ENCODE assay signal across 8 mouse cellular contexts in the genomic region with DNA sequence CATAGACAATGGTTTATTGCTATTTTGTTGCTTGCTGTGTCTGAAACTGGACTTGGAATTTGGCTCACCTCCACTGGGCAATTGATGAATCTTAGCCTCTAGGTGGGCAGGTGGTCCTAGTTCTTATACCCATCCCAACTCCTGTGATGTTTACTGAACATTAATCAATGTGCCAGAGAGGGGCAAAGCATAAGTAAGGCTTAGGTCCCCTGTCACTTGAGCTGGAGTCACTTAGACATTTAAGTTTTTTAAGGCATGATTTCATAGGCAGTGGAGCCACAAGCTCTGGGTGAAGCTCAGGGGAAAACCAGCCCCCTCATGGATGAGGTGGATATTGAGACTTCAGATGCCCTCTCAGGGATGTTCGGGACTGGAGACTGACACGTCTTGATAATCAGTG. TPM values are rescaled to one million over a fixed set of nuclear protein-coding genes. Genes with fewer than 3 reads are reported as not detected.
DNase-seq lines count a peak whose midpoint lies in the region; ATAC-seq and TF ChIP-seq lines count a peak whose summit lies in the region.

Gene Nudt16l1, plus strand, starts transcription at position 301 of the 400 bp plus-strand sequence.

- H3K9ac ChIP-seq in heart, embryonic 12.5 days: peak within 1 kb of the TSS; percentile 95
- peak within 1 kb of the TSS; percentile 97 for H3K9ac ChIP-seq in midbrain, postnatal 0 days (replicated peaks; ENCODE audit: low read length, poor library complexity, severe bottlenecking)

- peak within 1 kb of the TSS; percentile 91 for H3K4me2 ChIP-seq in heart, embryonic 12.5 days
- peak within 1 kb of the TSS; percentile 56 for H3K4me2 ChIP-seq in midbrain, postnatal 0 days (ENCODE audit: low read depth, low read length, poor library complexity, severe bottlenecking)

- ATAC-seq in heart, embryonic 12.5 days (ENCODE audit: insufficient number of reproducible peaks, low FRiP score): no peak
- ATAC-seq in midbrain, postnatal 0 days (ENCODE audit: low FRiP score): no peak

- no peaks in the 10 kb centered on the region for H3K9me3 ChIP-seq in heart, embryonic 12.5 days (replicated peaks)
- no peaks in the 10 kb centered on the region for H3K9me3 ChIP-seq in midbrain, postnatal 0 days (ENCODE audit: low read length)

- H3K4me3 ChIP-seq in brown adipose tissue, adult 24 weeks (ENCODE audit: insufficient read depth, low read depth, low read length): peak within 1 kb of the TSS; percentile 88
- H3K4me3 ChIP-seq in heart, embryonic 12.5 days: peak within 1 kb of the TSS; percentile 89
- peak within 1 kb of the TSS; percentile 82 for H3K4me3 ChIP-seq in midbrain, postnatal 0 days (ENCODE audit: low read depth, low read length)

- no peak for DNase-seq in left cerebral cortex, adult 18-20 months (ENCODE audit: low spot score in 2 of 2)
- DNase-seq in left cerebral cortex, adult 11 months (ENCODE audit: low spot score): no peak
- no peak for DNase-seq in left cerebral cortex, adult 8-10 months (ENCODE audit: low spot score in 2 of 2)
- DNase-seq in midbrain, postnatal 0 days (ENCODE audit: low spot score): no peak
- DNase-seq in thymus, adult 18-20 months: no peak
- no peak for DNase-seq in kidney, postnatal 4 days

- TF ChIP-seq CTCF in midbrain, postnatal 0 days (IDR thresholded peaks at IDR 0.05): no peak

- H3K27me3 ChIP-seq in heart, embryonic 12.5 days (replicated peaks): no peaks in the 10 kb centered on the region
- H3K27me3 ChIP-seq in midbrain, postnatal 0 days (ENCODE audit: insufficient read depth, low read length): no peaks in the 10 kb centered on the region

- peak within 1 kb of the TSS; percentile 49 for H3K27ac ChIP-seq in brown adipose tissue, adult 24 weeks (replicated peaks; ENCODE audit: low read depth, low read length)
- peak within 1 kb of the TSS; percentile 80 for H3K27ac ChIP-seq in heart, embryonic 12.5 days (ENCODE audit: poor library complexity, severe bottlenecking)
- H3K27ac ChIP-seq in midbrain, postnatal 0 days (ENCODE audit: low read depth, low read length): peak within 1 kb of the TSS; percentile 94

- peaks cover 17% of the 10 kb centered on the region for H3K4me1 ChIP-seq in brown adipose tissue, adult 24 weeks (ENCODE audit: control insufficient read depth, insufficient read depth, insufficient read length, low read length)
- peaks cover 23% of the 10 kb centered on the region for H3K4me1 ChIP-seq in heart, embryonic 12.5 days (replicated peaks)
- peaks cover 5% of the 10 kb centered on the region; the same call in 1 of the 2 replicates for H3K4me1 ChIP-seq in midbrain, postnatal 0 days (ENCODE audit: insufficient read depth, low read length)

- 1% methylated on average over 2 of the region's 2 CpGs for WGBS in heart, embryonic 12.5 days
- 4% methylated on average over 2 of the region's 2 CpGs for WGBS in midbrain, postnatal 0 days

- peaks cover 79% of the 10 kb centered on the region for H3K36me3 ChIP-seq in heart, embryonic 12.5 days
- peaks cover 69% of the 10 kb centered on the region for H3K36me3 ChIP-seq in midbrain, postnatal 0 days (ENCODE audit: insufficient read depth, low read length)

RNA-seq across cellular contexts. Expression of gene Nudt16l1, which starts in this region (rescaled TPM):
- 10 to 100 TPM; 65.9 to 71.0 TPM for total RNA-seq in left cerebral cortex, adult 18-20 months (2021)
- 34.4 and 43.4 TPM in 2 replicates for polyA plus RNA-seq in brown adipose tissue, adult 24 weeks (2012; ENCODE audit: insufficient read depth, insufficient read length, missing spikeins)
- 92.3 and 97.3 TPM in 2 replicates for polyA plus RNA-seq in heart, embryonic 12.5 days (2016; fragmentation: Nextera tagmentation; extraction: Ambion mirVana)
- 10 to 100 TPM; 65.1 to 79.3 (median 69.9) TPM for total RNA-seq in left cerebral cortex, adult 8-10 months (2022)
- total RNA-seq in midbrain, postnatal 0 days (2014; rRNA removed): 46.7 and 48.6 TPM in 2 replicates
- 103 and 117 TPM in 2 replicates for polyA plus RNA-seq in midbrain, postnatal 0 days (2015; fragmentation: Nextera tagmentation; extraction: Ambion mirVana)
